Mouse (Mus musculus) olfactory bulb, adult 2 months (tissue): ENCODE measurements around the gene Myh3.

ENCODE experiments used
- CTCF ChIP-seq: fragments of 200-500 bp; IDR thresholded peaks from 2 replicates; pipeline ENCODE4 v1.5.1; 2012; ENCODE audit warnings: low read depth, mild to moderate bottlenecking, low read length, moderate library complexity; ENCODE audit not compliant: insufficient read depth
- POLR2A ChIP-seq: fragments of 200-500 bp; IDR thresholded peaks from 2 replicates; pipeline ENCODE4 v1.6.1; 2012; ENCODE audit warnings: mild to moderate bottlenecking, low read depth, low read length, moderate library complexity; ENCODE audit not compliant: insufficient read depth

DNA sequence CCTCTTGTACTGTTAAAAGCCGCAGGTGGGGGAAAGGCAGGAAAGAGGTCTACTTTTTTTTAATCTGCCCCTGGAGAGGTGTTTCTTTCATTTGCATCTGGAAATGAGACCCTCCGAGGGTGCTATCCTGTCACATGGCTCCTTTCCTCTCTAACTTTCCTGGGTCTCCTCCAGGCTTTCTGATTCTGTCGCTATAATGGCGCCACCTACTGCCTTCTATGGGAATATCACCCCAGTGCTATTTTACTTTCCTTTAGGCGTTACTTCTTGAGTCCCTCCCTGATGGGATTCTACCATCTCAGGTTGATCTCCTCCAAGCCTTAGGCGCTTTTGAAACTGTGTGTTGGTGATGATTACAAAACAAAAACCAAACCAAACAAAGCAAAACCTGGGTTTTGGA lies 22.1 kb downstream of the Myh3 start:
- no peak for TF ChIP-seq CTCF
- TF ChIP-seq POLR2A: no peak
